Mouse (Mus musculus) right cerebral cortex, adult 2 months (tissue): Measurements from ENCODE around the gene Hnrnph3.
"Not testable (repeated sequence)": the region's sequence is repeated elsewhere in the genome, so short reads cannot be mapped to it uniquely, and the experiment has no call there.

ENCODE experiments used
- DNase-seq, 2 experiments: peaks; one replicate each; pipeline ENCODE4 v3.0.0; 2021 to 2022; ENCODE audit warnings: low spot score in 2 of 2

The Hnrnph3 gene

DNA sequence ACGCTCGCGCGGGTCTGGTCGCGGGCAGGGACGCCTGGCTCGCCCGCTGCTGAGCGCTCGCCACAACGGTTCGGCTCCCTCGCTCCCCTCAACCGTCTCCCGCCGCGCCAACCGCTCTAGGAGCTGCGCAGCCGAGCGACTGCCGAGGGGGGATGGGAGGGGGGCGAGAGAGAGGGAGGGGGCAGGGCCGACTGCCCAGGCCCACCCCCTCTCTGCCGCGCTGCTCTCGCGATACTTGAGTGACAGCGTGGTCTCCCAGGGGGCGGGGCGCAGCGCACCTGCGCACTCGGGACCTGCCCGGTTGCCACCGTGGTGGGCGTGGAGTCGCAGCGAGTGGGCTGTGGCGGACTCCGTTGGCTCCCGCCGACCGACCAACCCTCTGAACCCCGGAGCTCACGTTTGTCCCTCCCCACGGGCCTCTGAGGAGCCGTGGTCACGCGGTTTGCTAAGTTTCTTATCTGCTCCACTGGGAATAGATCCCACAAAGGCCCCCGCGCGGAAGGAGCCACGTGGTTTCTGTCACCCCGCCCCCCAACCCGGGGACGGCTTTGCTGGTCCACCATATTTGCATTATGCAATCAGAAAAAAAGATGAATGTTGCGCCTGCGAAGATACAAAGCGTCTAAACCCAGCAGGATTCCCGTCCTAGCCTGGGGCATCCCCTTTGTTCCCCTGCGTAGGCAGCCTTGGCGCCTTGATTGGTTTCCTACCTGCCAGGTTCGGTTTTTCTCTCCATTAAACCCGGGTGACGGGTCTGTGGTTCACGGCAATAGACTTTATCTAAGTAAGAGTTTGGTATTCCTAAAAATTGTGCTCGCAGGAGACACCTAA lies at the start of gene Hnrnph3, which contains the start of gene Pbld2:
TSS of gene Hnrnph3 (minus strand) at position 469 of the 831 bp plus-strand sequence.
TSS of gene Pbld2 (plus strand) at position 567 of the 831 bp plus-strand sequence.
- peak; percentile 98 for DNase-seq

DNA sequence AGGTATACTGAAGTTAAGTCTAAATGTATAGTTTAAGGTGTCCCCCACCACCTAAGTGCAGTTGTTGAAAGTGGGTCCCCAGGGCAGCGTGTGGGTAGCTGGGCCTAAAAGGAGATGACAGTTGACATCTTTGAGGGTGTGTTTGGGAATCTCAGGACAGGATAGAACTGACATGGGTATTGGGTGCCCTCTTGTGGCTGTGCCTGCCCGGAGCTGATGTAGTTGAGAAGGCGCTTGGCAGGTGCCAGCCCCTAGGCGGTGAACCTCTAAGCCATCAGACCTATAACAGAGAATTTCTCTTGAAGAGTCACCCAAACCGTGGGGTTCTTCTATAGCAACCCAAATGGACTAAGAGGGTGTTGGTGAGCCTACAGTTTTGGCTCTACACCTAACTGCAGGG lies 42.0 kb upstream of the Hnrnph3 start:
- DNase-seq: peak; percentile 85 to 87

DNA sequence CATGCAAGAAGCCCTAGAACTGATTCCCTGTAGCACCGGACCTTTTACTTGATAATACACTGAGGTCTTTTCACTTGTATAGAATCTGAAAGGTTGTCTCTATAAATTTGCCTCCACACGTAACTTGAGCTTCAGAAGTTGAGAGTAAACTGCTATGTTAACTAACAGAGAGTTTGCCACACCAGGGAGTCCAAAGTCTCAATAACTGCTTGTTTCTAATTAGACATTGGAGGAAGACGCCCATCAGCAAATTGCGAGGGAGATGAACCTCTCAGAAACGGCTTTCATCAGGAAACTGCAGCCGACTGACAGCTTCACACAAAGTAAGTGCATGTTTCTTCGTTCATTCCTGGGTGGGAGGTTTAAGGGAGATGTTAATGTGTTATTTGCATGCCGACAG lies 41.5 kb upstream of the Hnrnph3 start:
- DNase-seq: no peak

DNA sequence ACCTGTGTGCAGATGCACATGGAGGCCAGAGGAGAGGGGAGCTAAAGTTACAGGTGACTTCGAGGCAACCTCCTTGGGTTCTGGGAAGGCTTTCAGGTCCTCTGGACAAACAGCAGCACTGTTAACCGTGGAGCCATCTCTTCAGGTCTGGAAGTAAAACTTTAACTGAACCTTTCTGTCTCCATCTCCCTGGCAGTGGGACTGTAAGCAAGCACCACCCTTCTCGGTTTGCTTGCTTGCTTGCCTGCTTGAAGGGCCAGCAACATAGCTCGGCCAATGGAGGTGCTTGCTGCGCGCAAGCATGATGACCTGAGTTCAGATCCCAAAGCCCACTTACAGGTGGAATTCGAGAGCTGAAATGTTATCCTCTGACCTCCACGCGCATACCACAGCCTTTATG lies 40.5 kb upstream of the Hnrnph3 start:
- DNase-seq: no peak

DNA sequence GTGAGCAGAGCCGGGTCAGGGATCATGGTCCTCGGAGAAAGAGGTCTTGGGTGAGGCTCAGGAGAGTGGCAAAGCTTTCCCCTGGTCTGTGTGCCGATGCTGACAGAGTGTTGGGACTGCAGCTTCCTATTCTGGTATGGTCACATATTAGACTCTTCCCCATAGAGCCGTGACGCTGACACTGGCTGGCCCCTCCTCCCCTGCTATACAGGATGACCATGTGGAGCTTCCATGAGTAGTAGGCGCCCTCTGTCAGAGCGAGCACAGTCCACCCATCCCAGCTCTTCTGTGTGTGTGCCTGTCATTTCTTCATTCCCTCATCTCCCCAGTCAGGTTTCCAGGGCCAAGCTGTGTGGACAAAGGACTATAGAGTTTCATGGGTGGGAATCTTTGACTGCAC lies 39.3 kb upstream of the Hnrnph3 start:
- no peak for DNase-seq

DNA sequence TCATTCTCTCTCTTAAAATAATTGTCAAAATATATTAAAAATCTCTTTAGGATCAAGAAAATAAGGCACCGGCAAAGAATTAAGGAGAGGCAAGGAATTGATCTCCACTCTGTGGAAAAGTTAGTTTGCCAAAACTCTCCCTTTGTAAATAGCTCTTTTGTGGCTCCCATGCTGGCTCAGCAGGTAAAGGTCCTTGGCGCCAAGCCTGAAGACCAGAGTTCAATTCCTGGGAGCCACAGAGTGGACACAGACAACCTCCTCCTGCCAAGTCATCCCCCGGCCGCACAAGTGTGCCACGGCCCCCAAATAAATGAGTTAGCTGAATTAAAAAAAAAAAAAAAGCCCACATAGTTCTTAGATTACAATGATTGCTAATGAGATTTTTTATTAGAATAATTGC lies 38.7 kb upstream of the Hnrnph3 start:
- no peak for DNase-seq

DNA sequence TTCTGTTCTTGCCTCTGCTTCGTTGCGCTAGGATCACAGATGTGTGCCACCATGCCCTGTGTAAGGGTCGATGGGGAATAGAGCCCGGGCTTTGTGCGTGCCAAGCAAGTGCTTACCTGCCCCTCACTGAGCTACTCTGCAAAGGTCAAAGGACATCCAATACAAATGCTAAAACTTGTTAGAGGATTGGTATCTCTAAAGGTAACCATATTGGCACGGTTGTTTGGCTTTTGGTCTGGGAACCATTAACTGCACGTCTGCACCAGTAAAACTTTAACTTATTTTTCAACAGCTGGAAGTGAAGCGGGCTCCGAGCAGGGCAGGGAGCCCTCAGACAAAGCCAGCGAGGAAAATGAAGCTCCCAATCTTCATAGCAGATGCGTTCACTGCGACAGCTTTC lies 37.2 kb upstream of the Hnrnph3 start:
- DNase-seq: no peak

DNA sequence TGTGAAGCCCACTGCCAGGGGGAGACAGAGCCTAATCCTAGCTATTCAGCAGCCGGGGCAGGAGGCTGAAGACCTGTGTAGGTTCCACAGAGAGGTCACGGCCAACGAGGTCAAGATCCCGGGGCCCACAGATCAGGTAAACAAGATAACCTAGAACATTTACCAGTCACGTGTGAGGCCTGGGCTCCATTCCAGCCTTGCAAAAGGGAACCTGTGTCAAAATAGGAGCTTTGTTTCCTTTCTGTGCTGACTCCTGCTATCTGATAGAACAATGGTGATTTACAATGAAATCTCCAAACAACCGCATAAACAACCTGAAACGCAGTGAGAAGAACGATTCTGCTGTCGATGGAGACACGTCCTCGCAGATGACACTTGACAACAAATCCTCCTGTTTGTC lies 36.4 kb upstream of the Hnrnph3 start:
- no peak for DNase-seq

DNA sequence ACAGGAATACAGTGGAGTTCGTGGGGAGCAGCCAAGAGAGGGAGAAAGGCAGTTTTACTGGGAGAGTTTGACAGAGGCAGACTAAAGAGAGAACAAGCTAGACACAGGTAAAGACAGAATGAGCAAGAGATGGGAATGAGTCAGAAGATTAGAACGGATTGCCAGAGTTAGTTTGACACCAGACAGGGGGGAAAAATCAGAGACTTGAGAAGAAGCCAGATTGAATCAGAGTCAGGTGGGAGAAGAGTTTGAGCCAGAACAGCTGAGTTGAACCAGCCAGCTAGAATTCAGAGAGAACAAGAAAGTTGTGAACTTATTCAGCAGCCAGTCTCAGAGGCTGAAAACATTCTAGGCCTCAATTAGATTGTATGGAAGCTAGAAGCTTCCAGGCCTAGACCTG lies 35.8 kb upstream of the Hnrnph3 start, which contains the start of gene Pbld1:
TSS of gene Pbld1 (plus strand) at position 301 of the 400 bp plus-strand sequence.
- DNase-seq: no peak

DNA sequence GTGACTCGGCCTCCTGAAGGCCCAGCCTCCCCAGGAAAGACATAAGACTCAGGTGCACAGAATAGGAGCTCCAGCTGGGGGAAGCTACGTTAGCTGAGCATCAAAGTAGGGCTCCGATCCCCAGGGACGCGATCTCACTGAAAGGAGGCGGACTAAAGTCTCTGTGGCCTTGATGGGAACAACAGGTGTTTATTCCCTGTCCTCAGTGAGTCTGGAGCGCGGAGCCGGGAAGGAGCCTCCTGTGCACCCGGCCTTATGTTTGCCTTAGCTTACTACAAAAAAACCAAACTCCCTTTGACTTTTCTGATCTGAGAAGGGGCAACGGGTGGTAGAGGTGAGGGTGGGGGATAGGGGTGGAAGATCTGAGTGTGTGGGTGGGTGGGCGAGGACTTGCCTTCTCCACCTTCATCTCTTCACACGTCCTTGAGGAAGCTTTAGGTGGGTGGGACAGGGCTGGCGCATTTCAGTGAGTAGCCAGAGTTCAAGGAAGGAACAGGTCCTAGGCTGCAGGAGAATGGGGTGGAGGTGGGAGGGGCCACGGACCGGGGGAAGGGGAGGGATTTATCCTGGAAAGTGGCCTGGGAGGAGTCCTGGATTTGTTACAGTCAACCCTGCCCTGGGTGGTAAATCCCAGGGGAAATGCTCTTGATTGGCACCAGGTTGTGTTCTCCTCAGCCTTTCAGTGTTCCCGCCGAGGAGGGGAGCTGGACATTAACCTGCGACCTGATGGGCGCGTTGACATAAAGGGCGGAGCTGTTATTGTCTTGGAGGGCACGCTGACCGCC lies 33.1 kb upstream of the Hnrnph3 start:
- DNase-seq: no peak

DNA sequence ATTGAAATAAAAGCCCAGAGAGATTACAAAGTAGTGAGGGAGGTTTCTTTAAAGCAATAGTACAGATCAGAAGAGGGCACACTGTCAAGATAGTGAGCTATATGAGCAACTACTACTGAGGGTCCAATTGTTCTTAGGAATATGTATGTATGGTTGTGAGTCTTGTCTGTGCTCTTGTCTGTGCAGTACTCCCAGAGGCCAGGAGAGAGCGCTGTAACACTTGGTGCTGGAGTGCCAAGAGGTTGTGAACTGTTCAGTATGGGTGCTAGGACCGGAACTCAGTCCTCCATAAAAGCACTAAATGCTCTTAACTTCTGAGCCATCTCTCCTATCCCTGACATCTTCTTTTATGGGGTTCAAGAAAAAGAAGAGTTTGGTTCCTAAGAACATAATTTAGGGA lies 30.6 kb upstream of the Hnrnph3 start:
- DNase-seq: no peak

DNA sequence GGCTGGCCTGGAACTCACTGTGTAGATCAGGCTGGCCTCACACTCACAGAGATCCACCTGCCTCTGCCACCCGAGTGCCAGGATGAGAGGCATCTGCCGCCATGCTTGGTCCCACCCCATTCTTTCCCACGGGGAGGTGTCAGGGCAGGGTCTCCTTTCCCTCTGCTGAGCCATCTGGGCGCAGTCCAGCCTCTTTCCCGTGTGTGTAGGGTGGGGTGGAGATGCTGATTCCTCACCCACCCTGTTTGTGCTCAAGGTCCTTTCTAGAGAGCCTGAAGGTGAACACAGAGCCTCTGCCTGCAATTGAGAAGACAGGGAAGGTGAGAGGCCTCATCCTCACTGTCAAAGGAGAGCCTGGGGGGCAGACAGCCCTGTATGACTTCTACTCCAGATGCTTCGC lies 30.1 kb upstream of the Hnrnph3 start:
- DNase-seq: not testable (repeated sequence)

DNA sequence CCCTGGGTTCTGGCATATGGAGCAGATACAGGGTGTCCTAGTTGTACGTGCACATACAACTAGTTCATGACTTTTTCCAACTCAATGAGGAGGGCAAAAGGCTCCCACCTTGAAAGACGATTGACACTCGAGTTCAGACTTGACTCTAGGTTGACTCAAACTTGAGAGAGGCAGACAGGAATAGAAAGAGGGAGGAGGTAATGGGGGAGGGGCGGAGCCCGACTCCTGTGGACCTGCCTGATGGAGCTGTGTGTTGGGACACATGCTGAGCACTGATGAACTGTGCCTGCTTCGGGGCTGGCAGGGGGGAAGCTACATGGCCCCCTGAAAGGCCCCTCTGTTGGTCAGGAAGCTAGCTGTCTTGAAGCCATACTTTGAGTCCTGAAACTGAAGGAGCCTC lies 29.0 kb upstream of the Hnrnph3 start:
- no peak for DNase-seq

DNA sequence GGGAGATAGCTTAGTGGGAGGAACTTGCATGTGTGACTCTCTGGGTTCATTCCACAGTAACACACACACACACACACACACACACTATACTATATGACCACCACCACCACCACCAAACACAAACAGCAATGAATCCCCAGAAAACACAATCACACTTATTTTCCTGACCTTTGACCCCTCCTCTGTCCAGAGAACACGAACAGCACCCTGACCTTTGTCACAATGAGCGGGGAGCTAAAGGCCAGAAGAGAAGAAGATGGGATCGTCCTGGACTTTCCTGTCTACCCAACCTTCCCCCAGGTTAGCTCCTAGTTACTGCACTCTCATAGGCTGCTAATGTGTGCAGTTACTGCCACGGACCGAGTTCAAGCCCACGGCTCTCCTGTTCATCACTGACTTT lies 28.0 kb upstream of the Hnrnph3 start:
- no peak for DNase-seq

DNA sequence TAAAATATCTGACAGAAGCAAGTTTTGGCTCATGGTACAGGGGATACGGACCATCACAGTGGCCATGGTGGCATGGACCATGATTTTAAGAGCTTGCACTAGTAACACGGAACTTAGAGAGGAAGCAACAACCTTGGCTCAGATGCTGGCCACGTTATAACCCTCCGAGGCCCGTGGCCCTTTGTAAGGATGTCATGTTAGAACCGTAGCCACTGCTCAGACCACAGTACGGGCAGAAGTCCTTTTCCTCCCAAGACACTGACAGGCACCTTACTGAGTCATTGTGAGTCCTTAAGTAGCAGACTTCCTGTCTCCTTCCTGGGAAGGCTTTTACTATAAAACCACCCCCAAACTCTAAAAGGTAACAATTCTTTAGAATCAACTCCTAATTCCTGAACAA lies 27.2 kb upstream of the Hnrnph3 start:
- DNase-seq: no peak

DNA sequence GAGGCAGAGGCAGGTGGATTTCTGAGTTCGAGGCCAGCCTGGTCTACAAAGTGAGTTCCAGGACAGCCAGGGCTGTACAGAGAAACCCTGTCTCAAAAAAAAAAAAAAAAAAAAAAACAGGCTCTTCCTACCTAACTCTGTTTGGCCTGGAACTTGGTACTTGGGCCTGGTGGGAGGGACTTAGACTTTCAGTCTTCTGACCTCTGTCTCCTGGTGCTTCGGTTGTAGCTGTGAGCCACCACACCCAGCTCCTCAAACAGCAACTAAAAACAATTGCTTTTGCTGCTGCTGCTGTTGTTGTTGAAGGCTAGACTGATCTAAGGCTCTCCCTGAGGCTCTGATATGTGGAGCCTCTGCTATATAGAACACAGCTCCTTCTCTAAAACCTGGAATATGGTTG lies 25.1 kb upstream of the Hnrnph3 start:
- no peak for DNase-seq

DNA sequence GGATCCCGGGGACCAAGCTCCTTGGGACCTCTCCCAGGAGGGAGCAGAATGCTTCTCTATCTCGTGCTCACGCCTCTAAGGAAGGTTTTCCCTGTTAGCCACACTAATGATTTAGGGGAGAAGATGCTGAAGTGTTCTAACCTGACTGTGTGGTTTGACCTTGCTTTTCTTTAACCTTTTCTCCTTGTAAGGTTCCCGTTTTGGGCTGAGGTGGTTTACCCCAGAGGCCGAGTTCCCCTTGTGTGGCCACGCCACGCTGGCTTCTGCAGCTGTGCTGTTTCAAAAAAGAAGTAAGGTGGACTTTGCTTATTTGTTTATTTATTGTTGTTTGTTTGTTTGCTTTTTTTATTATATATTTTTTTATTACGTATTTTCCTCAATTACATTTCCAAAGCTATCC lies 23.7 kb upstream of the Hnrnph3 start:
- DNase-seq: no peak

DNA sequence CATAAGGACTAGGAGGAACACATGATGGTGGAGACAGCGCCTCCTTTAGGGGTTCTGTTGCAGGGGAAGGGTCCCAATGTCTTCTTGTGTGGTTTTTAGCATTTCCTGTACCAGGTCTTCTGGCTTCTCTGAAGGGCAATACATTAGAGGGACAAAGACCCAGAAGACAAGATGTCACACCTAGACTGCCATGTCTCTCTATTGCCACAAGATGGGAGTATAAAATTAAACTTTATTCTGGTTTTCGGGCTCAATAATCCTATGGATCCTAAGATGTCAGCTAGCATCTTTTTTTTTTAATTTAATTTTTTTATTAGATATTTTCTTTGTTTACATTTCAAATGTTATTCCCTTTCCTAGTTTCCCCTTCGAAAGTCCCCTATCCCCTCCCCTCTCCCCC lies 19.1 kb upstream of the Hnrnph3 start:
- no peak for DNase-seq

DNA sequence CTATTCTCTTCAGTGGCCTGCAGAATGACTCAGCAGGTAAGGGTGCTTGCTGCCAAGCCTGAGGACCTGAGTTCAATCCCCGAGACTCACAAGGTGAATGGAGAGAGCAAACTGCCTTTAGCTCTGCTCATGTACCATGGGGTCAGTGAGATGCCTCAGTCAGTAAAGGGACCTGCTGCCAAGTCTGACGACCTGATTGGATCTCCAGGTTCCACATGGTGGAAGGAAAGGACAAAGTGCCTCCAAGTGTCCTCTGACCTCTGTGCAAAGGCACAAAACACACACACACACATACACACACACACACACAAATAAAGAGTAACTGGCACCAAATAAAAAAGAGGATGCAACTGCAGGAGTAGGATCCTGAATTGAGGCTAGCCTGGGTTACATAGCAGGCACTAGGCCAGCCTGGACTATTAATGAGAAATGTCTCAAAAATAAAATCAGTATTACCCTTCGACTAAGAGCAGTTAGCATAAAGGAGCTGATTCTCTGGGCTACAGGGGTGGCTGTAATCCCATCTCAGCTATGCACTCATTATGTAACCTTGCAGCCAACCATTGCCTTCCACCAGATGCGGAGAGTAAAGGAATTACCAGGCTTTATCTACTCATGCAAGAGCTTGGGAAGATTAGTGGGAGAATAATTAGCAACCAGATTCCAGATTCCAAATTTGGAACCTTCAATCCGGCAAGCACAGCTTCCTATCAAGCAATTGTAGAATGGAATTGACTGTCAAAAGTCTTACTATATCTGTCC lies 16.0 kb upstream of the Hnrnph3 start:
- DNase-seq: no peak

DNA sequence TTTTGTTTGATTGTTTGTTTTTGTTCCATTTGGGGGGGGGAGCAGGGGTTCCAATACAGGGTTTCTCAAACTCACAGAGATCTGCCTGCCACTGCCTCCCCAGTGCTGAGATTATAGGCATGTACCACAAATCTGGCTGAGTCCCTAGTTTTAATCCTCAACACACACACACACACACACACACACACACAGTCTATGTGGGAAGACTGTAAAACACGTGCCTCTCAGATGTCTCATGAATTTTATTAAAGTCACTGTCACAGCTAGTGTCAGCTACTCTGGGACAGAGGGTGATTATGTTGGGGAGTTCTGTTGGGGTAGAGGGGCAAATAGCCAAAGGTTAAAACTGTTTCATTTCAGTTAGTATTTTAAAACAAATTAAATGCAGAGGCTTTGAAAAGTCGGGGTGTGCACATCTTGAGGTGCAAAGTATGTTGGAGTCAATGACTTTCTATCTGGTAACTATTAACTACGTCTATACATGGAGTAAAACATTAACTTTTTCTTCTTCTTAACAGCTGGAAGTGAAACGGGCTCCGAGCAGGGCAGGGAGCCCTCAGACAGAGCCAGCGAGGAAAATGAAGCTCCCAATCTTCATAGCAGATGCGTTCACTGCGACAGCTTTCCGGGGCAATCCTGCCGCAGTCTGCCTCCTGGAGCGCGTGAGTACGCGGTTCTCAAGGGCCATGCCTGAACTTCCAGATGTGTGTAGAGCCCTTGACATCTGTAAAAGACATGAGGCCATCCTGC lies 14.7 kb upstream of the Hnrnph3 start:
- no peak for DNase-seq

DNA sequence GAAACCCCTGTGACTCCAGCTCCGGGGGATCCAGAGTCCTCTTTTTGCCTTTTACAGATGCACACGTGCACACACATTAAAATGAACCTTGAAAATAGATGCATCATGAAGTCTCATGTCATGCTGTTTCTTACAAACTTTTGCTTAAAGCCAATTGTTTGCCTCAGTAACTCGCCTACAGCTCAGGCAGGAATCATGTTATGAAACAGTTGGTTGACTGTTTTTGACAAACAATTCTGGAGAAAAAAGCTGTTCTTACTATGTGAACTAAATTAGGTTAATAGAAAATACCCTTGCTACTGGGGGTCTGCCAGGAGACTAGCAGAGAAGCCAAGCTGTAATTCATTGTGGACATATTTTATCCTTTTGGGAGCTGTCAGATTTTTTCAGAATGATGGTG lies 8.9 kb upstream of the Hnrnph3 start:
- DNase-seq: no peak

DNA sequence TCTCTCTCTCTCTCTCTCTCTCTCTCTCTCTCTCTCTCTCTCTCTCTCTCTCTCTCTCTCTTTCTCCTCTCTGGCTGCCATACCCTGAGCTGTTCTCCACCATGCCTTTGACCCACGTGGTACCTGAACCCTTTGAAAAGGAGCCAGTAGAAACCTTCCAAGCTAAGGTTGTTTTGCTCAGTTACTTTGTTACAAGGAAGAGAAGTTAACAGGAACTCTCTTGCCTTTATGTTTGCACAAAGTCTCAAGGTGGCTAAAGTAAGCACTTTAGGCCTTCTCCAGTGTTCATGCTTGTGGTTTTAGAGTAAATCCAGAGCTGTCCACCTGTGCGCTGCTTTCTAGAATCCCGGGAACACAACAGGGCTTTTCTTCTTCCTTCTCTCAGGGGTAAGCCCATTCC lies 8.2 kb upstream of the Hnrnph3 start:
- no peak for DNase-seq
